Mouse (Mus musculus): Measurements from ENCODE around the gene Thg1l. TPM values are rescaled to one million over a fixed set of nuclear protein-coding genes. Genes with fewer than 3 reads are reported as not detected.
A peak's percentile ranks its signal among the peaks of the same experiment; 100 is the strongest.

The Thg1l gene
- polyA plus RNA-seq, 1 experiment from 2014 or later, result 14.8 TPM

GRCm38 (mm10) chr11:45906109-45906786 lies 49.0 kb downstream of the Thg1l start:
- 91% methylated on average over 8 of the region's 8 CpGs for WGBS
- Histone ChIP-seq H3K36me3 (peaks cover 74% of the 10 kb centered on the region), H3K27me3 (no peaks in the 10 kb centered on the region)

GRCm38 (mm10) chr11:45900233-45901015 lies 54.9 kb downstream of the Thg1l start:
- Histone ChIP-seq H3K9ac (replicated peaks) (no peak overlapping the region), H3K4me2 (no peak overlapping the region), H3K27ac (0 out of 2 replicates have a peak overlapping the region, but pooled peaks have one; percentile 13), H3K36me3 (peaks cover 49% of the 10 kb centered on the region), H3K27me3 (no peaks in the 10 kb centered on the region), H3K4me3 (replicated peaks) (no peak overlapping the region), H3K9me3 (no peaks in the 10 kb centered on the region), H3K4me1 (replicated peaks) (peaks cover 10% of the 10 kb centered on the region)
- ATAC-seq (ENCODE audit: insufficient number of reproducible peaks, insufficient read depth, low FRiP score, low TSS enrichment, low read depth), result 0 out of 2 replicates have a peak, but pooled peaks have one; percentile 47
- WGBS, result 40% methylated on average over 11 of the region's 11 CpGs

More at GRCm38 (mm10) chr11:45906109-45906786, 49.0 kb downstream of the Thg1l start:
- Histone ChIP-seq H3K27ac (no peak overlapping the region), H3K9me3 (no peaks in the 10 kb centered on the region), H3K4me1 (replicated peaks) (no peaks in the 10 kb centered on the region), H3K4me3 (replicated peaks) (no peak overlapping the region), H3K9ac (replicated peaks) (no peak overlapping the region), H3K4me2 (no peak overlapping the region)
- ATAC-seq (ENCODE audit: insufficient number of reproducible peaks, insufficient read depth, low FRiP score, low TSS enrichment, low read depth), result no peak

DNA sequence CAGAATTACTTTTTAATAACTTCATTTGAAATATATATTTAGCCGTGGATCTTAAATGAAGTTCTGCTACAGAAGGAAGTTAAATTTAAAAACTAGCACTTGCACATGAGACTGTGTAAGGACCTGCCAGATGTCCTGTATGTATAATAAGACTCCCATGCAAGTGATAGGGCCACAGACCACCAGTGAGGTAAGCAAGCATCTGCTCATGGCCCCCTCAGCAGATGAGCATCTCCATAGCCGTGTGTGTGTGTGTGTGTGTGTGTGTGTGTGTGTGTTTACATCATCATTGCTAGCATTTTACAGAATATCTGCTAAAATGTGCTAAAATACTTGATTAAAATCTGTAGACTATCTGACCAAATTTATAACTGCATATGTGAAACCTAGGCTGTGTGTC lies 57.9 kb downstream of the Thg1l start:
- no peak overlapping the region for H3K9ac ChIP-seq (replicated peaks)
- ATAC-seq (ENCODE audit: insufficient number of reproducible peaks, insufficient read depth, low FRiP score, low TSS enrichment, low read depth), result no peak
- peaks cover 10% of the 10 kb centered on the region for H3K4me1 ChIP-seq (replicated peaks)
- H3K27ac ChIP-seq, result no peak overlapping the region
- H3K27me3 ChIP-seq, result no peaks in the 10 kb centered on the region
- no peak overlapping the region for H3K4me3 ChIP-seq (replicated peaks)
- WGBS, result 92% methylated on average over 2 of the region's 2 CpGs
- no peaks in the 10 kb centered on the region for H3K9me3 ChIP-seq
- H3K36me3 ChIP-seq, result peaks cover 62% of the 10 kb centered on the region
- H3K4me2 ChIP-seq, result no peak overlapping the region

Other genes starting within 250 kb of the Thg1l start
- 103 and 106 TPM in 2 replicates for gene Clint1, start 103.4 kb downstream of the Thg1l start, polyA plus RNA-seq (2016; fragmentation: Nextera tagmentation; extraction: Ambion mirVana)
- 9.7 and 10.0 TPM in 2 replicates for gene Lsm11, start 10.6 kb downstream of the Thg1l start, polyA plus RNA-seq (2016; fragmentation: Nextera tagmentation; extraction: Ambion mirVana)
- 0.31 and 0.41 TPM in 2 replicates for gene Sox30, start 24.8 kb upstream of the Thg1l start, polyA plus RNA-seq (2016; fragmentation: Nextera tagmentation; extraction: Ambion mirVana)
- gene Gm12166, start 96.8 kb upstream of the Thg1l start, polyA plus RNA-seq (2016; fragmentation: Nextera tagmentation; extraction: Ambion mirVana), result 2.9 and 3.4 TPM in 2 replicates
- 15.6 TPM in 2 replicates for gene Adam19, start 100.5 kb upstream of the Thg1l start, polyA plus RNA-seq (2016; fragmentation: Nextera tagmentation; extraction: Ambion mirVana)
- 0.79 TPM in 2 replicates for gene Nipal4, start 211.0 kb upstream of the Thg1l start, polyA plus RNA-seq (2016; fragmentation: Nextera tagmentation; extraction: Ambion mirVana)

All from limb, embryonic 12.5 days (tissue).